Mouse (Mus musculus): ENCODE data around the gene Trip11.

Trip11 gene

DNA sequence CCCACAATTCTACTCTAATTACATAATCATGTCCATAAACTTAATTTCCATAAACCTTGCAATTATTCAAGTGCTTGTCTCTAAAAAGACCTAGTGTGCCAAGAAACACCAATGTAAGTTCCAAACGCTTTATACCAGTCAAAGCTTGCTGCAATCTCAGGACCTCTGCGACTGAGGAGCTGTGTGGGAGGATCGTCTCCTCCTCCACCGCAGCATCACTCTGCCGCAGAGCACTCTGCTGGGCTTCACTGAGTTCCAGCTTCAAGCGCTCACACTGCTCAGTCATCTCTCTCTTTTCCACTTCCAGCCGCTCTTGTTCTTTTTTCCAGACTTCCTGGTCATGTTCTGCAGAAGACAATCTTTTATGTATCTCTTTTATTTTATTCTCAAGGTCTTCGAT is 19.8 kb downstream of the Trip11 start:
- DNase-seq: no peak

GRCm38 (mm10) chr12:101892832-101893231 is 20.2 kb downstream of the Trip11 start:
- DNase-seq: no peak

DNA sequence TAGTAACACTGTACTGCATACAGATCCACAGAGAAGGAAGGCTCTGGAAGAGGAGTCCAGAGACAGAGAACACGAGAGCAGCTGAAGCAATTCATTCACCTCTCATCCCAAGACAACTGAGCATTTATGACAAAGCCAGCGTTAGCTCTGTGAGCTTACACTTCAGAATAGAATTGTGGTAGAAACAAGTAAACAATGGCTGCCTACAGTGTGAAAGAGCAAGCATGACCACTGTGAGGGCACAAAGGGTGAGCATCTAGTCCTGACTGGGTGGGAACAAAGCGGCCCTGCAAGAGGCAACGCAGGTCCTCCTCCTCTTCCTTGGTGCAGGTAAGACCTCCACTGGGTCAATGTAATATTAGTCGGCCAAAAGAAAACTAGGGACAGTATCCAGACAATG is 22.0 kb downstream of the Trip11 start:
- no peak for DNase-seq

DNA sequence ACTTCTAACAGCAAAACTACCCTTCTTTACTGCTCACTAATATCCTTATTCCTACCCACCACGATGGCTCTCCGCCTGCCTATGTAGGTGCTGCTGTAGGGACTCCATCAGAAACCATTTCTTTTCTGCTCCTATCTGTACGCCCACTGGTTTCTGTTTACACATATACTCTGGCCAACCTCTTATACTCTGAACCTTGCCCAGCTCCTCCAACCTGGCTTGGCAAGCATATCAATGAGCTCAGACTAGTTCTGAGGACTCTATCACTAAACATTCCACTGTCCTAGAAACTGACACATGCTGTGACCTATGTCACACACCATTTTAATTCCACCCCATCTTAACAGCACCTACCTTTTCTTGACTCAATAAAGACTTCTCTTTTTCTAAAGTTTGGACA is 23.7 kb downstream of the Trip11 start:
- DNase-seq: no peak

DNA sequence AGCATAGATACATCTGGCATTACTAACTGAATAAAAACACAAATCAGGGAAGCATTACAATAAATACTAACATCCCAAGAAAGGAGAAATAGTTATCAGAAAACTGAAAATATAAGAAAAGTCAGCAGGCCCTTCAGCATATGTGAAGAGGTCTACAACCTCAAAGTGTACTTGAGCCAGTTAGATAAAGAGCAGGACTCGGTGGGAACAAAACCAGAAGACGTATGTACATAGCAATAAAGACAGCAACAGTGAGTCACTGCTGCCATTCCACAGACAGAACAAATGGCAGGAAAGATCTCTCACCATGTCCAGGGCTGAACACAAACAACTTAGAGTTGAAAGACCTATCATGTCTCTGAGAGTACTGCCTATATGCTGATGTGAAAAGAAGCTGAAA is 24.8 kb downstream of the Trip11 start:
- no peak for DNase-seq

- no peak for DNase-seq
These were observed 28.1 kb downstream of the Trip11 start for GRCm38 (mm10) chr12:101884926-101885325.

- DNase-seq: no peak
These were observed 36.7 kb downstream of the Trip11 start for GRCm38 (mm10) chr12:101876374-101876773.

DNA sequence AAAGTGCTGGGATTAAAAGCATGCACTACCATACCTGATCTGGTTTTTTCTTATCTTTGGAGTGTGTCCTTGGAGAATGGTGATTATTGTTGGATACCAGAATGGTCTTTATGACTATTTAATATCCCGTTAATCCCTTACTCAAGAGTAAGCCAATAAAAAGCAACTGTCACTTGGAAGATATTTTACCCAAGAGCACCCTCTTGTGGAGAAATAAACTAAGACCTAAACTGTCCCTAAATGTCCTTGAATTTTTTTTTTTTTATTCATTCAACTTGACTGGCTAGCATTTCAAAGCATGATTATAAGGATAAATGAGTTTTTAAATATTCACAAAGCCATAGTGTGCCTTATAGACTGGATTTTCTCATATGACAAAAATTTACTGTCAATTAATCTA is 38.0 kb downstream of the Trip11 start:
- DNase-seq: no peak

- no peak for DNase-seq
These were observed 50.6 kb downstream of the Trip11 start for GRCm38 (mm10) chr12:101862286-101862964.

DNA sequence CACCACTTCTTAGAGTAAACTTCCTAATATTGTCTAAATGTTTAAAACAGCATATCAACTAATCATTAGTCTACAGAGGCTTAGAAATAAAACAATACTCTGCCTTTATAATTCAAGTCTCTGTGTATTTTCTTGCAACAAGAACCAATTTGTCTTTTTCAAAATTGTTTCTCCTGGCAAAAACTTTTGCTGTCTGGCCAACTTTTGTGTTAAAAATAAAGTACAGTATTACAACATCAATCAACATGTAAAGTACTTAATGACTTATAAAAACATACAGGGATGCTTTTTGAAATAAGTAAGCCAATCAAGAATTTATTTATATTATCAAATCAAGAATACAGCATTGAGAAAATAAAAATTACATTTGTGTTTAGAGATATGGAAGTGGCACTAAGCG is 52.8 kb downstream of the Trip11 start:
- DNase-seq: no peak

GRCm38 (mm10) chr12:101858011-101858410 is 55.1 kb downstream of the Trip11 start:
- no peak for DNase-seq

GRCm38 (mm10) chr12:101854336-101854735 is 58.7 kb downstream of the Trip11 start:
- no peak for DNase-seq

GRCm38 (mm10) chr12:101851846-101852564 is 61.1 kb downstream of the Trip11 start:
- no peak for DNase-seq

- no peak for DNase-seq
These were observed 61.8 kb downstream of the Trip11 start for GRCm38 (mm10) chr12:101851314-101851713.

DNA sequence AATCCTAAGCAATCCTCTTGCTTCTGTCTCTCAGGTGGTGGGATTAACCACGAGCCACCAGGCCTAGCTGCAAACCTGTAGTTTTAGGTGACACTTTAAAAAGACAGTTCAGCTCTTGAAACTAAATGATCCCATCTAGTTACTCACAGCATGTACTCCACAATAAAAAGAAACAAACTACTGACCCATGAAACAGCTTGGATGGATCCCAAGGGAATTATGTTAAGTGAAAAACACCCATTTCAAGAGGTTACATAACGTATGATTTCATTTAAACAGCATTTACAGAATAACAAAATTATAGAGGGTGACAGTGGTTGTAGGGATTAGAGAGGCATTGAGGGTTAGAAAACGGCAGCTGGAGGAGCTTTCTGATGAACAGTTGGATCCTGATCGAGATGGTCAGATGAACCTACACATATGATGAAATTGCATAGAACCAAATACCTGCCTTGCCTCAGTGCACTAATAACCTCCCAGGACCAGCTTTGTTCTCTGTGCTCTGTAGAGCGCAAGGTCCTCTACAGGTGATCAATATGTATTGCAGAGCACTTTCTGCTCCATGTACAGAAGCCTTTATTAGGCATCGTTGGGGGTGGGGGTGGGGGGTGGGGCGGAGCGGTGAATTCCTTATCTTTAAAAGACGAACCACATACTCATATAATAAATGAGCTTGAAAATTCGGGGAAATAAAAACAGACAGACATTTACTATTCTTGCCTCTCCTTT is 76.4 kb downstream of the Trip11 start:
- DNase-seq: no peak

DNA sequence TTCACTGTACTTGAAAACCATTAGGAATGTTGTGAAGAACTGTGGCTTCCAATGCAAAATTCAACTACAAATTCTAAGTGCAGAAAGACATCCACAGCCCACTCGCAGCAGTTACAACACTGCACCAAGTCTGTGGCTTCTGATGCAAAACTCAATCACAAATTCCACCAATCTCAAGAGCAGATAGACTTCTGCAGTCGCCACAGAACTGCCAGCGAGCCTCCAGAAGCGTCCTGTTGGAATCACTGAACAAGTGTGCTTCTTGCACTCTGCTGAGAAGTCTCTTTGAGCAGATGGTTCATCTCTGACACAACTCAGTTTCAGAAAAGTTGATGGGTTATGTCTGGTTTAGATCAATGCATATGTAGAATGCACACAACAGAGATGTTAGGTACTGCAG is 78.4 kb downstream of the Trip11 start:
- no peak for DNase-seq

- no peak for DNase-seq
These were observed 79.3 kb downstream of the Trip11 start for GRCm38 (mm10) chr12:101833776-101834175.

GRCm38 (mm10) chr12:101833115-101833506 is 80.0 kb downstream of the Trip11 start:
- no peak for DNase-seq

DNA sequence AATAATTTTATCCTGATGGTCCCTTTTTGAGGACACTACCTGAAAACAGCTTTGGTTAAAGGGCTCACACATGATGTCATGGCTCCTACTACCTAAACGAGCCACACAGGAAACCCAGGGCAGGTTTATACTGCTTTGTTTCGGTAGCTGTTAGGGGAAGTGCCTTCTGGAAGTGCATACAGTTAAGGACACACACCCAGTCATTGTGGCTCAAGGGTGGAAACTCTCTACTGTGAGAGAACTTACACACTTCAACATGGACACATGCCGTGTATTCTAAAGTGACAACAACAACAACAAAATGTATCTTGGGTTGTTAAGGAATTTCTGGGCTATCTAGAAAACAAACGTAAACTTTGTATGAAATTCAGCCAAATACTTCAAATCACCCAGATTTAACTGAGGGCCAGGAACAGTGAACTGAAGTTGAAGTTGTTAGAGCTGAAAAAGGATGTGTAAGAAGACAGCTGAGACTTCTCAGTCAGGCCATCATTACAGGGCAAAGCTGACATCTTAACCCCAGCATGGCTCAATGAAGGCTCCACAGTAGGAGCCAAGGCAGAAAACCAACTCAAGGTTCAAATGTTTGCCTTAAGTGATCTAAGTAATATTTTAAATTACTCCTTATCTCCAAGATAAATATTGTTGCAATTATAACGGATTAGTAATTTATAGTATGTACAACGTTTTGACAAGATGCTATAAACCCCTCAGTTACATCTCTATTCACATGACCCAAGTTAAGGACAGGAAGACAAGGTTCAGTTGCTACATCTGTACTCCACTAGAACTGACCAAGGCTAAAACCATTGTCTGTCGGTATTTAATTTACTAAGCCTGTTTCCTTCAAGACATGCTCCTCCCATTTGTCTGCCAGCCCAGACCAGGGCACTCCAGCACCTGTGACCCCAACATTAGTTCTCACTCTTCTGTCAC is 80.6 kb downstream of the Trip11 start:
- no peak for DNase-seq

GRCm38 (mm10) chr12:101831221-101831620 is 81.8 kb downstream of the Trip11 start:
- no peak for DNase-seq

DNA sequence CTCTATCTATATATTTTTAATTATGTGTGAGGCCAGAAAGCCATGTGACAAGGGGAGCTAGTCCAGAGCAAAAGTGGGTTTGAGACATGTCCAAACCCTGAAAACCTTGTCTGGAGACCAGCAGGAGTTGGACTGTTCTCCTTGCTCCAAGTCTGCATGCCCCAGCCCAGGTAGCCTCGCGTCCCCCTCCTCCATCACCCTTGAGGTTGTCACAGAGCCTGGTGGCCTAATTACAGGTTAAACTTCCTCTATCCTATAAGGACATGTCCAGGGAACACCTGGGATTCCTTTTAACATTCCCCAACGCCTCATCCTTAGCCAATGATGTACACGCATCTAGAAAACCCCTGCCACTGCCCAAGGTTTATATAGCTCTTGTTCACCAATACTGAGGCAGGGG is 89.9 kb downstream of the Trip11 start:
- DNase-seq: no peak

DNA sequence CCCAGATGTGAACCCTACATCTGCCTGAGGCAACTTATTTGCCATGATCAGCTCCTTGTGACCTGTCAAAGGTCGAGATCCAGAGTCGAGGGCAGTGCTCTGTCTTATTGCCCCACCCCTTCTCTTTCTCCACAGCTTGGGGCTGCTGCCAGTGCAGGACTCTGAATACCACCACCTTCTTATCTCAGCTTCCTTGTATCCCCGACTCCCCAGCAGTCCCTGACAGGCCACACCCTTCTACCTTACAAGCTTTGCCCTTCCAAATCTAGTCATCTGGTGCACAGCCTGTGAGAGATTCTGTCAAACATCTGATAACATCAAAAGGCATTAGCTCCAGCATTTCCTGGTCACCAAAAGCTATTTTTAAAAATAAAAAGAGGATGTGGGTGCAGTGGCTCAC is 91.5 kb downstream of the Trip11 start:
- DNase-seq: no peak

DNA sequence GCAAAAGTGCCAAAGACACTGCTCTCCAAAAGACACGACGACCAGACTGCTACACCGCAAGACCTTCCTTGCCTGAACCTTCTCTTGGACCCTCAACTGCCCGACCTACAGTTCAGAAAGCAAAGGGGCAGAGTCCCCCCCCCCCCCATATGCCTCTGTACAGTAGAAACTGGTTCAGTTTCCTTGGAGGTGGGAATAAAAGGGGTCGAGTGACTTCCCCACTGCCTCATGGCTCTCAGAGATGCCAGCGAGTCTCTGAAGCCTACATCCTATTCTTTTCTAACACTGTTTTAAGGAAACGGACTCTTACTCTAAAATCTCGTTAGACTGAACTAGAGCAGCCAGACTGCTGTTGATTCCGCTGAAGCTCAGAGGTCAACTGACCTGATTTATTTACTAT is 93.5 kb downstream of the Trip11 start:
- DNase-seq: no peak

All from cerebellum, adult 18-20 months (tissue).